ENCODE assay signal across 9 mouse cellular contexts in the genomic region with DNA sequence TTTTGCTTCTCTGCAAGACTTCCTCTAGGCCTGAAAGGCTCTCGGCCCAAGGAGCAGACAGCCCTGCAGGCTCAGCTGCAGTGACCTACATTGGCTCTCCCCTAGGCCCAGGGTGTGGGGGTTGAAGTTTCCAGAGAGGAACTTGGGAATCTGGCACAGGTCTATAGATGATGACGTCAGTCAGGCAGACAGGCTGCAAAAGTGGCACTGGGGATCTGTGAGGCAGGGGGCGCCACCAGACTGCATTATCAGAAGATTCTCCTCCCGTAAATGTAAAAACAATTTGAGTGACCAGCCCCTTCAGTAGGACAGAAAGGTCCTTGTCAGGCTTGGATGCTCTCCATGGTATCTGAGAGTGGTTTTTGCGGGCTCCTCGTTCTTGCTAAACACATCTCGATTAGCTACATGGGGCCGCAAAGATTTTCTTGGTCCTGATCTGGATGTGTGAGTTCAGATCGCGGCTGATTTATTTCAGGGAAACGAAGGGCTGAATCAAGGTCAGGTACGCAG. TPM values are rescaled to one million over a fixed set of nuclear protein-coding genes. Genes with fewer than 3 reads are reported as not detected.
DNase-seq lines count a peak whose midpoint lies in the region; ATAC-seq and TF ChIP-seq lines count a peak whose summit lies in the region.
"Had no signal": no experiment of that assay in that cellular context is flagged by ENCODE, and none has a peak within 500 bp of the region (broad histone marks: within the 10 kb centered on the region; RNA-seq: fewer than 3 reads in every experiment).

No protein-coding gene starts in this region.

- H3K4me2 ChIP-seq in forebrain, embryonic 13.5 days, result peak overlapping the region; percentile 44
- H3K4me2 ChIP-seq in heart, postnatal 0 days (ENCODE audit: low read depth, low read length), result peak overlapping the region; percentile 59
- peak overlapping the region; percentile 65 for H3K4me2 ChIP-seq in liver, postnatal 0 days (ENCODE audit: low read depth, low read length)

- 0 out of 2 replicates have a peak overlapping the region, but pooled peaks have one; percentile 32 for H3K9ac ChIP-seq in ES-Bruce4 (ENCODE audit: low read depth, poor library complexity, severe bottlenecking)
- H3K9ac ChIP-seq in forebrain, embryonic 13.5 days, result peak overlapping the region; percentile 34; the same call in 1 of the 2 replicates
- peak overlapping the region; percentile 62 for H3K9ac ChIP-seq in heart, postnatal 0 days (replicated peaks; ENCODE audit: low read depth, low read length)
- H3K9ac ChIP-seq in liver, postnatal 0 days (replicated peaks), result peak overlapping the region; percentile 46

- ATAC-seq in forebrain, embryonic 13.5 days, result no peak
- ATAC-seq in heart, postnatal 0 days (ENCODE audit: insufficient read depth, low read depth), result peak; percentile 38
- no peak for ATAC-seq in liver, postnatal 0 days

- no peaks in the 10 kb centered on the region for H3K36me3 ChIP-seq in ES-Bruce4 (ENCODE audit: control insufficient read depth, insufficient read depth, low read length, poor library complexity, severe bottlenecking)
- no peaks in the 10 kb centered on the region for H3K36me3 ChIP-seq in forebrain, embryonic 13.5 days (ENCODE audit: poor library complexity, severe bottlenecking)
- no peaks in the 10 kb centered on the region for H3K36me3 ChIP-seq in heart, postnatal 0 days (replicated peaks; ENCODE audit: control insufficient read depth, insufficient read depth, low read length)
- no peaks in the 10 kb centered on the region for H3K36me3 ChIP-seq in liver, postnatal 0 days (replicated peaks; ENCODE audit: insufficient read depth, low read length)

- no peak overlapping the region for H3K4me3 ChIP-seq in ES-Bruce4 (ENCODE audit: low read depth, low read length)
- 0 out of 2 replicates have a peak overlapping the region, but pooled peaks have one; percentile 7 for H3K4me3 ChIP-seq in forebrain, embryonic 13.5 days
- H3K4me3 ChIP-seq in heart, postnatal 0 days (ENCODE audit: low read depth, low read length), result peak overlapping the region; percentile 28
- 0 out of 2 replicates have a peak overlapping the region, but pooled peaks have one; percentile 14 for H3K4me3 ChIP-seq in liver, postnatal 0 days (ENCODE audit: low read depth, low read length)
- H3K4me3 ChIP-seq in olfactory bulb, adult 2 months (ENCODE audit: insufficient read depth, low read depth, low read length), result peak overlapping the region; percentile 5; the same call in 1 of the 2 replicates
- H3K4me3 ChIP-seq: erythroblast, embryonic 14.5 days had no signal

- 0 out of 2 replicates have a peak overlapping the region, but pooled peaks have one; percentile 22 for H3K27ac ChIP-seq in ES-Bruce4 (ENCODE audit: insufficient read depth, low read length)
- peak overlapping the region; percentile 72 for H3K27ac ChIP-seq in forebrain, embryonic 13.5 days
- H3K27ac ChIP-seq in heart, postnatal 0 days (ENCODE audit: low read depth), result peak overlapping the region; percentile 99
- peak overlapping the region; percentile 91 for H3K27ac ChIP-seq in liver, postnatal 0 days (ENCODE audit: low read depth)
- peak overlapping the region; percentile 90 for H3K27ac ChIP-seq in olfactory bulb, adult 2 months (ENCODE audit: insufficient read depth, low read depth, low read length)

- peak; percentile 95 for DNase-seq in brain, adult 2 months (ENCODE audit: low read depth, low spot score)
- DNase-seq in heart, postnatal 0 days (ENCODE audit: low spot score), result peak; percentile 97
- DNase-seq in kidney, postnatal 25 days, result peak; percentile 80 to 90
- peak; percentile 75 for DNase-seq in liver, postnatal 0 days
- DNase-seq in thymus, postnatal 36 days, result peak; percentile 81 to 82

- no peak for TF ChIP-seq POLR2A in ES-Bruce4 (IDR thresholded peaks at IDR 0.05; ENCODE audit: insufficient read depth, low read length)
- no peak for TF ChIP-seq POLR2A in olfactory bulb, adult 2 months (IDR thresholded peaks at IDR 0.05; ENCODE audit: insufficient read depth, low read depth, low read length)

- no peak for TF ChIP-seq EP300 in ES-Bruce4 (IDR thresholded peaks at IDR 0.05; ENCODE audit: insufficient read depth, low read depth, low read length)
- TF ChIP-seq EP300 in heart, postnatal 0 days (IDR thresholded peaks at IDR 0.05; ENCODE audit: low read depth), result peak; percentile 57; the same call in 1 of the 2 replicates
- no peak for TF ChIP-seq EP300 in liver, postnatal 0 days (IDR thresholded peaks at IDR 0.05; ENCODE audit: low read depth)

- no peaks in the 10 kb centered on the region for H3K27me3 ChIP-seq in ES-Bruce4 (ENCODE audit: control insufficient read depth, insufficient read depth, low read length, poor library complexity, severe bottlenecking)
- no peaks in the 10 kb centered on the region for H3K27me3 ChIP-seq in forebrain, embryonic 13.5 days
- H3K27me3 ChIP-seq in heart, postnatal 0 days (ENCODE audit: control insufficient read depth, insufficient read depth, low read length), result no peaks in the 10 kb centered on the region
- no peaks in the 10 kb centered on the region for H3K27me3 ChIP-seq in liver, postnatal 0 days (ENCODE audit: insufficient read depth, low read length)

- 8% methylated on average over 12 of the region's 12 CpGs for WGBS in forebrain, embryonic 13.5 days
- under 1% methylated on average over 12 of the region's 12 CpGs for WGBS in heart, postnatal 0 days
- WGBS in liver, postnatal 0 days (ENCODE audit: insufficient replicate concordance), result 2% methylated on average over 12 of the region's 12 CpGs
- 2% methylated on average over 12 of the region's 12 CpGs for WGBS in olfactory bulb, adult 2 months

- no peaks in the 10 kb centered on the region for H3K9me3 ChIP-seq in ES-Bruce4 (replicated peaks; ENCODE audit: control insufficient read depth, insufficient read depth, low read length, poor library complexity, severe bottlenecking)
- H3K9me3 ChIP-seq in forebrain, embryonic 13.5 days (replicated peaks), result no peaks in the 10 kb centered on the region
- no peaks in the 10 kb centered on the region for H3K9me3 ChIP-seq in heart, postnatal 0 days (replicated peaks; ENCODE audit: control insufficient read depth, low read length)
- no peaks in the 10 kb centered on the region for H3K9me3 ChIP-seq in liver, postnatal 0 days (ENCODE audit: low read length)

- H3K4me1 ChIP-seq in ES-Bruce4 (ENCODE audit: control insufficient read depth, insufficient read depth, low read length), result peaks cover 8% of the 10 kb centered on the region
- H3K4me1 ChIP-seq in forebrain, embryonic 13.5 days, result peaks cover 78% of the 10 kb centered on the region
- peaks cover 58% of the 10 kb centered on the region for H3K4me1 ChIP-seq in heart, postnatal 0 days (ENCODE audit: control insufficient read depth, insufficient read depth)
- peaks cover 61% of the 10 kb centered on the region for H3K4me1 ChIP-seq in liver, postnatal 0 days (ENCODE audit: insufficient read depth)
- peaks cover 51% of the 10 kb centered on the region for H3K4me1 ChIP-seq in olfactory bulb, adult 2 months (ENCODE audit: control insufficient read depth, insufficient read depth, low read length)

- TF ChIP-seq CTCF in ES-Bruce4 (IDR thresholded peaks at IDR 0.05; ENCODE audit: low read depth, low read length), result peak; percentile 42
- TF ChIP-seq CTCF in heart, postnatal 0 days (IDR thresholded peaks at IDR 0.05; ENCODE audit: low read depth), result peak; percentile 56
- TF ChIP-seq CTCF in liver, postnatal 0 days (IDR thresholded peaks at IDR 0.05; ENCODE audit: low read depth), result peak; percentile 71
- TF ChIP-seq CTCF in olfactory bulb, adult 2 months (IDR thresholded peaks at IDR 0.05; ENCODE audit: insufficient read depth, low read depth, low read length), result no peak

RNA-seq across cellular contexts. Expression of a gene that starts 9.5 kb away (rescaled TPM):
- polyA plus RNA-seq in ES-Bruce4 (2011; ENCODE audit: insufficient read depth, insufficient read length, low read depth, missing spikeins), result 68.7 and 69.1 TPM in 2 replicates
- 31.3 and 32.9 TPM in 2 replicates for polyA plus RNA-seq in forebrain, embryonic 13.5 days (2015; fragmentation: Nextera tagmentation; extraction: Ambion mirVana)
- total RNA-seq in heart, postnatal 0 days (2014; rRNA removed; ENCODE audit: low replicate concordance), result 47.4 and 54.6 TPM in 2 replicates
- polyA plus RNA-seq in heart, postnatal 0 days (2015; fragmentation: Nextera tagmentation; extraction: Ambion mirVana), result 11.3 and 12.6 TPM in 2 replicates
- 5.4 and 6.5 TPM in 2 replicates for polyA plus RNA-seq in liver, postnatal 0 days (2015; fragmentation: Nextera tagmentation; extraction: Ambion mirVana)
- 206 and 252 TPM in 2 replicates for polyA plus RNA-seq in olfactory bulb, adult 2 months (2012; ENCODE audit: insufficient read depth, insufficient read length, low replicate concordance, missing spikeins)

RNA-seq across cellular contexts. Expression of a gene that starts 10.7 kb away (rescaled TPM):
- 7.4 and 7.5 TPM in 2 replicates for polyA plus RNA-seq in ES-Bruce4 (2011; ENCODE audit: insufficient read depth, insufficient read length, low read depth, missing spikeins)
- polyA plus RNA-seq in forebrain, embryonic 13.5 days (2015; fragmentation: Nextera tagmentation; extraction: Ambion mirVana), result 2.1 and 2.3 TPM in 2 replicates
- total RNA-seq in heart, postnatal 0 days (2014; rRNA removed; ENCODE audit: low replicate concordance), result 21.0 and 24.3 TPM in 2 replicates
- 10.2 and 10.7 TPM in 2 replicates for polyA plus RNA-seq in heart, postnatal 0 days (2015; fragmentation: Nextera tagmentation; extraction: Ambion mirVana)
- polyA plus RNA-seq in liver, postnatal 0 days (2015; fragmentation: Nextera tagmentation; extraction: Ambion mirVana), result 2.0 and 4.2 TPM in 2 replicates
- polyA plus RNA-seq in olfactory bulb, adult 2 months (2012; ENCODE audit: insufficient read depth, insufficient read length, low replicate concordance, missing spikeins), result not detected in 2 replicates

RNA-seq across cellular contexts. Expression of a gene that starts 18.9 kb away (rescaled TPM):
- 55.0 and 57.7 TPM in 2 replicates for polyA plus RNA-seq in ES-Bruce4 (2011; ENCODE audit: insufficient read depth, insufficient read length, low read depth, missing spikeins)
- 46.4 and 51.1 TPM in 2 replicates for polyA plus RNA-seq in forebrain, embryonic 13.5 days (2015; fragmentation: Nextera tagmentation; extraction: Ambion mirVana)
- 6.8 and 9.7 TPM in 2 replicates for total RNA-seq in heart, postnatal 0 days (2014; rRNA removed; ENCODE audit: low replicate concordance)
- polyA plus RNA-seq in heart, postnatal 0 days (2015; fragmentation: Nextera tagmentation; extraction: Ambion mirVana), result 11.6 and 11.9 TPM in 2 replicates
- polyA plus RNA-seq in liver, postnatal 0 days (2015; fragmentation: Nextera tagmentation; extraction: Ambion mirVana), result 6.7 and 7.0 TPM in 2 replicates
- not detected in 2 replicates for polyA plus RNA-seq in olfactory bulb, adult 2 months (2012; ENCODE audit: insufficient read depth, insufficient read length, low replicate concordance, missing spikeins)

RNA-seq across cellular contexts. Expression of a gene that starts 45.4 kb away (rescaled TPM):
- polyA plus RNA-seq in ES-Bruce4 (2011; ENCODE audit: insufficient read depth, insufficient read length, low read depth, missing spikeins), result 20.7 and 24.6 TPM in 2 replicates
- 93.5 and 95.2 TPM in 2 replicates for polyA plus RNA-seq in forebrain, embryonic 13.5 days (2015; fragmentation: Nextera tagmentation; extraction: Ambion mirVana)
- total RNA-seq in heart, postnatal 0 days (2014; rRNA removed; ENCODE audit: low replicate concordance), result 188 and 234 TPM in 2 replicates
- 40.8 and 44.0 TPM in 2 replicates for polyA plus RNA-seq in heart, postnatal 0 days (2015; fragmentation: Nextera tagmentation; extraction: Ambion mirVana)
- polyA plus RNA-seq in liver, postnatal 0 days (2015; fragmentation: Nextera tagmentation; extraction: Ambion mirVana), result 5.1 and 6.1 TPM in 2 replicates
- polyA plus RNA-seq in olfactory bulb, adult 2 months (2012; ENCODE audit: insufficient read depth, insufficient read length, low replicate concordance, missing spikeins), result 251 and 495 TPM in 2 replicates

RNA-seq across cellular contexts. Expression of a gene that starts 50.8 kb away (rescaled TPM):
- 3.5 and 4.0 TPM in 2 replicates for polyA plus RNA-seq in ES-Bruce4 (2011; ENCODE audit: insufficient read depth, insufficient read length, low read depth, missing spikeins)
- polyA plus RNA-seq in forebrain, embryonic 13.5 days (2015; fragmentation: Nextera tagmentation; extraction: Ambion mirVana), result 2.4 and 3.0 TPM in 2 replicates
- 0.77 and 0.80 TPM in 2 replicates for total RNA-seq in heart, postnatal 0 days (2014; rRNA removed; ENCODE audit: low replicate concordance)
- polyA plus RNA-seq in heart, postnatal 0 days (2015; fragmentation: Nextera tagmentation; extraction: Ambion mirVana), result 0.41 and 0.55 TPM in 2 replicates
- polyA plus RNA-seq in liver, postnatal 0 days (2015; fragmentation: Nextera tagmentation; extraction: Ambion mirVana), result 0.11 and 0.21 TPM in 2 replicates
- polyA plus RNA-seq in olfactory bulb, adult 2 months (2012; ENCODE audit: insufficient read depth, insufficient read length, low replicate concordance, missing spikeins), result 182 TPM in 1 of 2 replicates, not detected in the other
- polyA plus RNA-seq: erythroblast, embryonic 14.5 days had no signal

Comparison
In these comparisons a context has a peak if more than half of its experiments do, and no peak if none do; other contexts are left out.
1. H3K27ac ChIP-seq: peak in every context shown above with its lines; median percentile 99 in heart, postnatal 0 days; 91 in liver, postnatal 0 days; 90 in olfactory bulb, adult 2 months; 72 in forebrain, embryonic 13.5 days; 22 in ES-Bruce4.